Mouse (Mus musculus): ENCODE data around the gene Gm17509.
"Not testable (repeated sequence)": the region's sequence is repeated elsewhere in the genome, so short reads cannot be mapped to it uniquely, and the experiment has no call there.

DNA sequence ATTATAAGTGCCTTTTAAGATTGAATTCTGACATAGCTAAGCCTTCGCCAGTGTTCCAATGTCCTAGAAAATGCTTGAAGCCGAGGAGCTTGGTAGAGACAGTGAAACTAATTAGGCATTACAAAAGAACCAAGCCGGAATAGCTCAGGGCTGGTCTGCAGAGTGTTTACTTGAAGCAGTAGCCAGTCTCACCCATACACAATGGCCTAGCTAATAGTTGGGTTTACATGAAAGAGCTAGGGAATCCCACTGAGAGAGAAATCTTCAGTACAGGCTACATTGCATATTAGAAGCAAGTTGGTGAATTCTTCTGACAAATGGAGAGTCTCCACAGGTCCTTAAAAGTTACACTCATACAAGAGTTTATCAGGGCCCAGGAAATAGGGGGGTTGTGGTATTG, 40.0 kb downstream of the Gm17509 start:
- not testable (repeated sequence) for TF ChIP-seq CTCF (IDR thresholded peaks at IDR 0.05; ENCODE audit: control insufficient read depth, insufficient read depth, low read length); POLR2A (IDR thresholded peaks at IDR 0.05; ENCODE audit: borderline replicate concordance, control insufficient read depth, low read depth, low read length)

All from bone marrow, adult 2 months (tissue).